Mouse (Mus musculus) embryonic facial prominence, embryonic 13.5 days (tissue): ENCODE results near the gene Atp6v0a1. TPM values are rescaled to one million over a fixed set of nuclear protein-coding genes. Genes with fewer than 3 reads are reported as not detected.

Experiments
- ATAC-seq: fragments of 200-750 bp; cut with Nextera tagmentation; 2 replicates; pipeline ENCODE4 v1.8.0; 2017; ENCODE audit warnings: low read depth; ENCODE audit not compliant: insufficient number of reproducible peaks, insufficient read depth, low FRiP score, low TSS enrichment
- H3K27ac ChIP-seq: fragments of 300-500 bp; sonication (generic); 2 replicates; pipeline ENCODE4 v1.5.1; 2015; ENCODE audit warnings: moderate library complexity, mild to moderate bottlenecking, inconsistent platforms
- H3K27me3 ChIP-seq: fragments of 300-500 bp; sonication (generic); 2 replicates; pipeline ENCODE4 v1.6.1; 2015; ENCODE audit warnings: mild to moderate bottlenecking, inconsistent platforms
- H3K36me3 ChIP-seq: fragments of 300-500 bp; sonication (generic); 2 replicates; pipeline ENCODE4 v1.6.1; 2015; ENCODE audit warnings: mild to moderate bottlenecking, inconsistent platforms
- H3K4me1 ChIP-seq: fragments of 300-500 bp; sonication (generic); 2 replicates; pipeline ENCODE4 v1.6.1; 2015; ENCODE audit warnings: inconsistent platforms
- H3K4me2 ChIP-seq: fragments of 300-500 bp; sonication (generic); 2 replicates; pipeline ENCODE4 v1.6.1; 2015; ENCODE audit warnings: moderate library complexity, mild to moderate bottlenecking, inconsistent platforms
- H3K4me3 ChIP-seq: fragments of 300-500 bp; sonication (generic); 2 replicates; pipeline ENCODE4 v1.5.1; 2015; ENCODE audit warnings: mild to moderate bottlenecking, inconsistent platforms
- H3K9ac ChIP-seq: fragments of 300-500 bp; sonication (generic); 2 replicates; pipeline ENCODE4 v1.6.1; 2015; ENCODE audit warnings: mild to moderate bottlenecking, inconsistent platforms
- H3K9me3 ChIP-seq: fragments of 300-500 bp; sonication (generic); 2 replicates; pipeline ENCODE4 v1.6.1; 2016; ENCODE audit warnings: inconsistent platforms
- WGBS: fragments of 180-500 bp; shearing (Covaris S2); methylation state at CpG from one replicate; pipeline ENCODE4 v1.1.7; 2015; ENCODE audit warnings: mixed read lengths; 5-methylcytosine and 5-hydroxymethylcytosine counted together
- polyA plus RNA-seq: library from polyadenylated mRNA; unstranded; fragments of >200 nt; fragmentation: Nextera tagmentation; extraction: Ambion mirVana; gene quantifications from 2 replicates; pipeline ENCODE4 v1.2.1, GENCODE M21; 2015

The Atp6v0a1 gene
- polyA plus RNA-seq, 1 experiment from 2014 or later, result 33.2 TPM

- no peak for ATAC-seq
- Histone ChIP-seq H3K27ac (no peak overlapping the region), H3K9me3 (no peaks in the 10 kb centered on the region), H3K4me1 (peaks cover 10% of the 10 kb centered on the region), H3K4me2 (no peak overlapping the region), H3K4me3 (no peak overlapping the region), H3K27me3 (peaks cover 23% of the 10 kb centered on the region), H3K36me3 (no peaks in the 10 kb centered on the region), H3K9ac (no peak overlapping the region)
- WGBS, result 12% methylated on average over 8 of the region's 8 CpGs
These were observed 27.2 kb upstream of the Atp6v0a1 start for GRCm38 (mm10) chr11:100982087-100982486.

GRCm38 (mm10) chr11:100983125-100983777, 26.0 kb upstream of the Atp6v0a1 start:
- Histone ChIP-seq H3K9ac (peak overlapping the region; percentile 67), H3K9me3 (no peaks in the 10 kb centered on the region), H3K4me2 (peak overlapping the region; percentile 76), H3K36me3 (no peaks in the 10 kb centered on the region), H3K4me1 (peaks cover 10% of the 10 kb centered on the region), H3K4me3 (peak overlapping the region; percentile 43), H3K27ac (no peak overlapping the region), H3K27me3 (peaks cover 23% of the 10 kb centered on the region)
- 3% methylated on average over 20 of the region's 20 CpGs for WGBS
- peak; percentile 37; the same call in 1 of the 2 replicates for ATAC-seq

GRCm38 (mm10) chr11:100983778-100984131, 25.5 kb upstream of the Atp6v0a1 start:
- no peaks in the 10 kb centered on the region for H3K36me3 ChIP-seq
- H3K4me2 ChIP-seq, result 0 out of 2 replicates have a peak overlapping the region, but pooled peaks have one; percentile 76
- peaks cover 23% of the 10 kb centered on the region for H3K27me3 ChIP-seq
- H3K9me3 ChIP-seq, result no peaks in the 10 kb centered on the region
- no peak for ATAC-seq
- peak overlapping the region; percentile 67 for H3K9ac ChIP-seq
- H3K27ac ChIP-seq, result no peak overlapping the region
- no peak overlapping the region for H3K4me3 ChIP-seq
- 79% methylated on average over 7 of the region's 7 CpGs for WGBS
- peaks cover 10% of the 10 kb centered on the region for H3K4me1 ChIP-seq

- ATAC-seq, result no peak
- no peak overlapping the region for H3K27ac ChIP-seq
These were observed 23.6 kb upstream of the Atp6v0a1 start for GRCm38 (mm10) chr11:100985607-100986006.

GRCm38 (mm10) chr11:100988674-100989073, 20.6 kb upstream of the Atp6v0a1 start:
- Histone ChIP-seq H3K9me3 (no peaks in the 10 kb centered on the region), H3K4me3 (no peak overlapping the region), H3K27me3 (no peaks in the 10 kb centered on the region), H3K27ac (no peak overlapping the region), H3K36me3 (no peaks in the 10 kb centered on the region), H3K4me2 (no peak overlapping the region), H3K9ac (no peak overlapping the region), H3K4me1 (no peaks in the 10 kb centered on the region)
- 71% methylated on average over 3 of the region's 3 CpGs for WGBS
- ATAC-seq, result no peak

More at GRCm38 (mm10) chr11:100985607-100986006, 23.6 kb upstream of the Atp6v0a1 start:
- no peak overlapping the region for H3K4me2 ChIP-seq
- WGBS, result 50% methylated on average over 3 of the region's 3 CpGs
- H3K4me3 ChIP-seq, result no peak overlapping the region
- no peak overlapping the region for H3K9ac ChIP-seq
- no peaks in the 10 kb centered on the region for H3K36me3 ChIP-seq
- peaks cover 6% of the 10 kb centered on the region for H3K4me1 ChIP-seq
- no peaks in the 10 kb centered on the region for H3K9me3 ChIP-seq
- peaks cover 17% of the 10 kb centered on the region for H3K27me3 ChIP-seq

DNA sequence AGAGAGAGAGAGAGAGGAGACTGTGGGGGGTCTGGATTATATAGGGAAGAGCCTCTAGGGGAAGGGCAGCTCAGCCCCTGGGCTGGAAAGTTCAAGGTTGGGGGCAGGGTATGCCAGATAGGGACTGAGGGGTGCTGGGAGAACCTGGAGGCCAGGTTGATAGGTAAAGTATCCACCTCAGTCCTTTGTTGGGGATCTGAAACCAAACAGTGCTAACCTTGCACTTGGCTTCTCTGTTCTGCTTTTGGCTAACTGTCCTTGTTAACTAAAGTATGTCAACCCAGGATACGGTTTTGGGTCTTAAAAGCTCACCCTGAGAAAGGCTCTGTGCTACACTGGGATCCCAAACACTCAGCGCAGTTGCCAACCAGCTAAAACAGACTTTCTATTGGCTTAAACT, 19.6 kb upstream of the Atp6v0a1 start:
- whole genome bisulfite sequencing, result 60% methylated on average over 2 of the region's 2 CpGs
- Histone ChIP-seq H3K9me3 (no peaks in the 10 kb centered on the region), H3K27ac (no peak overlapping the region), H3K36me3 (no peaks in the 10 kb centered on the region), H3K27me3 (no peaks in the 10 kb centered on the region), H3K4me1 (no peaks in the 10 kb centered on the region), H3K9ac (no peak overlapping the region), H3K4me3 (no peak overlapping the region), H3K4me2 (no peak overlapping the region)
- no peak for ATAC-seq

GRCm38 (mm10) chr11:100991027-100991534, 18.2 kb upstream of the Atp6v0a1 start:
- no peak for ATAC-seq
- H3K9ac ChIP-seq, result no peak overlapping the region
- 30% methylated on average over 6 of the region's 6 CpGs for WGBS

GRCm38 (mm10) chr11:100993437-100993836, 15.8 kb upstream of the Atp6v0a1 start:
- WGBS, result 70% methylated on average over 2 of the region's 2 CpGs
- Histone ChIP-seq H3K4me1 (no peaks in the 10 kb centered on the region), H3K9ac (no peak overlapping the region), H3K27ac (no peak overlapping the region), H3K36me3 (no peaks in the 10 kb centered on the region), H3K9me3 (no peaks in the 10 kb centered on the region), H3K4me2 (no peak overlapping the region), H3K27me3 (peaks cover 4% of the 10 kb centered on the region; the same call in 1 of the 2 replicates), H3K4me3 (no peak overlapping the region)
- ATAC-seq, result no peak

More at GRCm38 (mm10) chr11:100991027-100991534, 18.2 kb upstream of the Atp6v0a1 start:
- Histone ChIP-seq H3K36me3 (no peaks in the 10 kb centered on the region), H3K4me1 (no peaks in the 10 kb centered on the region), H3K4me2 (no peak overlapping the region), H3K9me3 (no peaks in the 10 kb centered on the region), H3K27ac (no peak overlapping the region), H3K27me3 (peaks cover 4% of the 10 kb centered on the region; the same call in 1 of the 2 replicates), H3K4me3 (no peak overlapping the region)

DNA sequence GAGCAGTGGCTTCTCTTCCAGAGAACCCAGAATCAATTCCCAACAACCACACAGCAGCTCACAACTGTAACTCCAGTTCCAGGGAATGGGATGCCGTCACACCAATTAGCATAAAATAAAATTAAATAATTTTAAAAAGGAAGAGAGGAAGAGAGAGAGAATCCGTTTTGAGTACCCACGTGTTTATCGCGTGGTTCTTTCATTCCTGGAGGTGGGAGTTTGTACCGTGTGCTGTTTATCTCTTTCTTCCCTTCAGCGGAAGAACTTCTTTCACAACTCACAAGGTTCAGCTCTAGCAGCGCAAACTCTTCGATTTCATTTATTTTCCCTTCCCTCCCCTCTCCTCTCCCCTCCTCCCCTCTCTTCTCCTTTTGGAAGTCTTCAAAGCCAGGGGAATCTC, 15.0 kb upstream of the Atp6v0a1 start:
- Histone ChIP-seq H3K4me1 (no peaks in the 10 kb centered on the region), H3K36me3 (no peaks in the 10 kb centered on the region), H3K4me3 (no peak overlapping the region), H3K27ac (no peak overlapping the region), H3K9ac (no peak overlapping the region), H3K27me3 (peaks cover 4% of the 10 kb centered on the region), H3K9me3 (no peaks in the 10 kb centered on the region), H3K4me2 (no peak overlapping the region)
- 62% methylated on average over 9 of the region's 9 CpGs for WGBS
- no peak for ATAC-seq

DNA sequence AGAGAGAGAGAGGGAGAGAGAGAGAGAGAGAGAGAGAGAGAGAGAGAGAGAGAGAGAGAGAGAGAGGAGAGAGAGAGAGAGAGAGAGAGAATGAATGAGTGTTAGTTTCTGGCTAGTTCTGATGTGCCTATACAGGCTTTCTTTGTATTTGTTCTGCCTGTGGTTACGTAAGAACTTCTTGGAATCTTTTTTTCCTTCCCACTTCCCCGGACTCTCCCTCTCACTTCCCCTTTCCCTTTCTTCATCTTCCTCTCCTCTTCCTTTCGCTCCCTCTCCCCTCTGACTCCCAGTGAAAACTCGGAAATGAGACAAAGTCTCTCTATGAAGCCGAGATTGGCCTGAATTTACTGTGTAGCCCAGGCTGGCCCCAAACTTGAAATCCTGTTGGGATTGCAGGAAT, 14.6 kb upstream of the Atp6v0a1 start:
- H3K27ac ChIP-seq, result no peak overlapping the region
- H3K9me3 ChIP-seq, result no peaks in the 10 kb centered on the region
- H3K36me3 ChIP-seq, result no peaks in the 10 kb centered on the region
- H3K4me2 ChIP-seq, result no peak overlapping the region
- H3K4me3 ChIP-seq, result no peak overlapping the region
- no peaks in the 10 kb centered on the region for H3K4me1 ChIP-seq
- no peak overlapping the region for H3K9ac ChIP-seq
- ATAC-seq, result no peak
- WGBS, result 75% methylated on average over 5 of the region's 5 CpGs
- peaks cover 4% of the 10 kb centered on the region for H3K27me3 ChIP-seq

- Histone ChIP-seq H3K9me3 (no peaks in the 10 kb centered on the region), H3K9ac (no peak overlapping the region), H3K4me3 (no peak overlapping the region), H3K4me1 (no peaks in the 10 kb centered on the region), H3K27me3 (peaks cover 8% of the 10 kb centered on the region), H3K27ac (no peak overlapping the region), H3K4me2 (no peak overlapping the region), H3K36me3 (no peaks in the 10 kb centered on the region)
- 72% methylated on average over 4 of the region's 4 CpGs for WGBS
- no peak for ATAC-seq
These were observed 12.8 kb upstream of the Atp6v0a1 start for GRCm38 (mm10) chr11:100996501-100996900.

DNA sequence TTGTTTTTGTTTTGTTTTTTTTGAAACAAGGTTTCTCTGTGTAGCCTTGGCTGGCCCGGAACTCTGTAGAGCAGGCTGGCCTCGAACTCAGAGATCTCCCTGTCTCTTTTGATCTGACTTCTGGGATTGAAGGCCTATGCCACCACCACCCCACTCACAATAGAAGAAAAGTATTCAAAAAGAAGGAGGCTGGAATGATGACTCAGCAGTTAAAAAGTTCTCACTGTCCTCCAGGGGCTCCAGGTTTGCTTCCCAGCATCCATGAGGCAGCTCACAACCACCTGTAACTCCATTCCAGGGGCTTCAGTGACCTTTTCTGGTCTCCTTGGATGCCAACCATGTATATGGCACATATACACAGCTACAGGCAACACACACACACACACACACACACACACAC, 10.4 kb upstream of the Atp6v0a1 start:
- no peak for ATAC-seq
- Histone ChIP-seq H3K27ac (no peak overlapping the region), H3K36me3 (no peaks in the 10 kb centered on the region), H3K9me3 (no peaks in the 10 kb centered on the region), H3K4me2 (no peak overlapping the region), H3K9ac (no peak overlapping the region), H3K4me3 (no peak overlapping the region), H3K4me1 (no peaks in the 10 kb centered on the region), H3K27me3 (peaks cover 8% of the 10 kb centered on the region)
- 94% methylated on average over 2 of the region's 2 CpGs for WGBS
